Mouse (Mus musculus) T-cell, adult 2 months (primary cell): ENCODE results near the gene Sgcd.

Experiments
- DNase-seq: peaks from one replicate; pipeline ENCODE4 v3.0.0; 2022; ENCODE audit warnings: low spot score

Gene Sgcd

GRCm38 (mm10) chr11:47130432-47130831 lies 858.3 kb downstream of the Sgcd start:
- DNase-seq = no peak

- no peak for DNase-seq
These were observed 858.8 kb downstream of the Sgcd start for GRCm38 (mm10) chr11:47129992-47130391.

- DNase-seq = no peak
These were observed 859.6 kb downstream of the Sgcd start for GRCm38 (mm10) chr11:47129166-47129565.

GRCm38 (mm10) chr11:47128331-47128730 lies 860.4 kb downstream of the Sgcd start:
- DNase-seq = no peak

- DNase-seq = no peak
These were observed 867.9 kb downstream of the Sgcd start for GRCm38 (mm10) chr11:47120874-47121273.

- DNase-seq = no peak
These were observed 870.9 kb downstream of the Sgcd start for GRCm38 (mm10) chr11:47117896-47118295.

GRCm38 (mm10) chr11:47114366-47114765 lies 874.4 kb downstream of the Sgcd start:
- DNase-seq = no peak

- DNase-seq = no peak
These were observed 875.7 kb downstream of the Sgcd start for GRCm38 (mm10) chr11:47113081-47113480.

GRCm38 (mm10) chr11:47110314-47110713 lies 878.5 kb downstream of the Sgcd start:
- DNase-seq = no peak

- no peak for DNase-seq
These were observed 881.1 kb downstream of the Sgcd start for GRCm38 (mm10) chr11:47107661-47108060.

- no peak for DNase-seq
These were observed 895.4 kb downstream of the Sgcd start for GRCm38 (mm10) chr11:47093296-47093912.

GRCm38 (mm10) chr11:47082517-47082916 lies 906.3 kb downstream of the Sgcd start:
- no peak for DNase-seq

GRCm38 (mm10) chr11:47073538-47073937 lies 915.2 kb downstream of the Sgcd start:
- DNase-seq = no peak

- no peak for DNase-seq
These were observed 917.6 kb downstream of the Sgcd start for GRCm38 (mm10) chr11:47071161-47071560.

- no peak for DNase-seq
These were observed 918.9 kb downstream of the Sgcd start for GRCm38 (mm10) chr11:47069769-47070384.

- DNase-seq = no peak
These were observed 925.1 kb downstream of the Sgcd start for GRCm38 (mm10) chr11:47063690-47064089.

- no peak for DNase-seq
These were observed 938.4 kb downstream of the Sgcd start for GRCm38 (mm10) chr11:47050390-47050789.

GRCm38 (mm10) chr11:47049756-47050155 lies 939.0 kb downstream of the Sgcd start:
- DNase-seq = no peak

GRCm38 (mm10) chr11:47032318-47032717 lies 956.5 kb downstream of the Sgcd start:
- DNase-seq = no peak

GRCm38 (mm10) chr11:47020874-47021273 lies 967.9 kb downstream of the Sgcd start:
- DNase-seq = no peak

GRCm38 (mm10) chr11:47018139-47018538 lies 970.6 kb downstream of the Sgcd start:
- DNase-seq = no peak

GRCm38 (mm10) chr11:47015683-47016082 lies 973.1 kb downstream of the Sgcd start:
- DNase-seq = no peak

GRCm38 (mm10) chr11:47014278-47014677 lies 974.5 kb downstream of the Sgcd start:
- DNase-seq = no peak

- DNase-seq = no peak
These were observed 978.6 kb downstream of the Sgcd start for GRCm38 (mm10) chr11:47010166-47010565.
